Mouse (Mus musculus): ENCODE data around the gene Gm42878.

Gm42878 gene

DNA sequence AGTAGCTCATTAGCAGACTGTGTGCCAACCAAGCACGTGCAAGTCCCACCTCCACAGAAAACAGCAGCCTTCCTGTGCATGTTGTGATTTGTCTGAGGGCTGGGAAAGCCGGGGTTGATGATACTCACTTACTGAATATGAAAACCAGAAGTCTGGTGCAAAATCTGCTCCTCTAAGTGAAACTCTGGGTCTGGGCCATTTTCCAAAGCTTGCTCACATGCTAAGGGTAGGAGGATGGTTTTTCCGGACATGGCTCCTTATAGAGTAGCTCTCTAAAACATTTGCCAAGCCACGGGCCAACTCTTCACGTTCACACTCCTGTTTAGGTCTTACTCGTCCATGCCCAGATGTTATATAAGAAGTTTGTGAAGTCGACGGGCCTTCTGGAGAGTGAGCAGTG is 52.0 kb downstream of the Gm42878 start:
- DNase-seq (ENCODE audit: low read depth): no peak

DNA sequence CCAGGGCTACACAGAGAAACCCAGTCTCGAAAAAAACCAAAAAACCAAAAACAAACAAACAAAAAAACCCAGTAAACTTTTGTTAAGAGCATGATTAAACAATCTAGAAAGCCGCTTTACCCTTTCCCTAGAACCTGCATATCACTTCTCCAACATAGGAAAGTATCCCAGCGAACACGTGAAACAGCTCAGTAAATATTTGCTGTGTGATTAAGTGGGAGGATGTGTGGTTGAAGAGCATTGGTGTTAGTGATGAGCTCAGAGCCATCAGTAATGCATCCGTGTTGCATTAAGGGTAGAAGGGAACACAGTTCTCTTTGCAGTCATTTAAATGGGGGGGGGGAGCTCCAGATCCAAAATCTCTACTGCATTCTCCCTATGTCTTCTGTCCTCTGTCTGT is 60.5 kb downstream of the Gm42878 start:
- no peak for DNase-seq (ENCODE audit: low read depth)

DNA sequence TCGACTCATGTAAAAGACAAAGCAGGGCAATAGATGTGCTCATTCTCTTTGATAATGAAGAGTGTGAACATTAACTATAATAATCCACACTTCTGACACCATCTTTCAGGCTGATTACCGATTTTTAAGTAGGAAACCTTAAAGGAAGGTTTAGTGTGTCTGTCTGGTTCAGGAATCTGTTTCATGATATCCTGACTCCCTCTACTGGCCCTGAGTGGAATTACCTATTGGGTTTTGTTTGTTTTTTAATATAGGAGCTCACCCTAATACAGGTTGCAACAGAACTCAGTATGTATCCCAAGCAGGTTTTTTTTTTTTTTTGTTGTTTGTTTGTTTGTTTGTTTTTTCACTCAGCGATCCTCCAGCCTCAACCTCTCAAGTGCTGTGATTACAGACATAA is 67.6 kb downstream of the Gm42878 start:
- DNase-seq (ENCODE audit: low read depth): peak; percentile 80

DNA sequence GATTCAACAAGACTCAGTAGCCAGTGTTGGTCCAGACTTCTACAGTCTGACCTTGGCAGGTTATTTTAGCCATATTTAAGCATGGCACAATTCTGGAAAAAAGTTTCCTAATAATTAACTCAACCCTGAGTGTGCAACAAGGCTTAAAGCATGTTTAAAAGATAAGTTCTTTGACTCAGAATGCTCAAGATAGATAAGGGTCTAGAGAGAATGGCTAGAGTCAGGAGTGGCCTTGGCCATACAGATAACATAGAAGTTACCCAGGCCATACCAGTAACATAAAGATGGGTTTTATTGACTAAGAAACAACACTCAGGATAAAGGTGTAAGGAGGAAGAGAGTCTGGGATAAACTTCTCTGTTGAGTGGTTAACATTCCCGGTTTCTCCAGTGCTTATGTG is 69.2 kb downstream of the Gm42878 start:
- no peak for DNase-seq (ENCODE audit: low read depth)

DNA sequence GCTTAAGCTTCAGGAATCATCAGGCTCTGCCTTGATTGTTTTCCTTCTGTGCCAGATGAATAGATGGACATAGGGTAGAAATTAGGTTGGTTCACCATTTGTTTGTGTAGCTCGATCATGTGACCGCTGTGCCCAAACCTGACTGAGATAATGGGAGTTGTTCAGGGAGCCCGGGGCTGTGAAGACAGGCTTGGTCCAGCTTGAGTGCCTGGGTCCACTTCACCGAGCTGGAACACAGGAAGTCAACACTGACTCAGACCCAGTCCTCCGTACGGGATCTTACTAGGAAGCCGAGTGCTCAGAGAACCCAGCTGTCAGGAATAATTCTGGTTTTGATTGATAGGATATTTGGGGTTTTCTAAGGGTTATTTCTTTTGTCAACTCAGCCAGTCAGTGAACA is 70.7 kb downstream of the Gm42878 start:
- DNase-seq (ENCODE audit: low read depth): no peak

DNA sequence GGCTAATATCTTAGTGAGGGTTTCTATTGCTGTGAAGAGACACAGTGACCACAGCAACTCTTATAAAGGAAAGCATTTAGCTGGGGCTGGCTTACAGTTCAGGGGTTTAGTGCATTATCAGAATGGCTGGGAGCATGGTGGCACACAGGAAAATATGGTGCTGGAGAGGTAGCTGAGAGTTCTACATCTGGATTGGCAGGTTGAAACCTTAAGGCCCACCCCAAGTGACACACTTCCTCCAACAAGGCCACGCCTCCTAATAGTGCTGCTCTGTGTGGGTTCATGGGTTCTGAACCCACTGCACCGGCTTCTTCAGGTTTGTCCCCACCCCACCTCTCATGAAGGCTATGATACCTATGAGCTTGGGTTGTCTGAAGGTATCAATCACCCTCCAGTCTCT is 72.9 kb downstream of the Gm42878 start:
- no peak for DNase-seq (ENCODE audit: low read depth)

DNA sequence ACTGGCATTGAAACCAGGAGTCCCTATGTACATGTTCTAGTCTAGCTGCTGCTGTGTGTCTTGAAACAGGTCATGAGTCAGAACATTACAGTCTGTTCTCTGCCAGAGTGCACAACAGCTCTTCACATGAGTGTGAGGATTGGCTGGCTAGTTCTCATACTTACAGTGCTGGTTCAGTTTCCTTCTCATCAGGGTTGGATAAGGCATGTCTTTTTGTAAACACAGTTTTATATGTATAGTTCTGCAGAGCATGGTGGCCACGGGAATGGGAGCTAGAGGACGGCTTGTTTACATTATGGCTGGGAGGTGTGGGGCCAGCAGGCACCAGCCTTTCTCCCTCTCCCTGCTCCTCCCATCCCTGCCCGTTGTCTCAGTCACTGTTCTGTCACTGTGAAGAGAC is 75.7 kb downstream of the Gm42878 start:
- no peak for DNase-seq (ENCODE audit: low read depth)
